Mouse (Mus musculus) stomach, postnatal 0 days (tissue): ENCODE results near the gene Arhgef25.

Experiments used
- CTCF ChIP-seq: IDR thresholded peaks from 2 replicates; pipeline ENCODE4 v1.5.1; 2016; ENCODE audit warnings: antibody characterized with exemption, low read depth, mild to moderate bottlenecking, moderate library complexity
- EP300 ChIP-seq: optimal IDR thresholded peaks from 2 replicates; pipeline ENCODE3; 2016; ENCODE audit warnings: antibody characterized with exemption

GRCm38 (mm10) chr10:127141500-127141899 lies 48.4 kb downstream of the Arhgef25 start:
- TF ChIP-seq CTCF (no peak), EP300 (no peak)
